Mouse (Mus musculus): ENCODE data around the gene Hist2h3c2.

DNA sequence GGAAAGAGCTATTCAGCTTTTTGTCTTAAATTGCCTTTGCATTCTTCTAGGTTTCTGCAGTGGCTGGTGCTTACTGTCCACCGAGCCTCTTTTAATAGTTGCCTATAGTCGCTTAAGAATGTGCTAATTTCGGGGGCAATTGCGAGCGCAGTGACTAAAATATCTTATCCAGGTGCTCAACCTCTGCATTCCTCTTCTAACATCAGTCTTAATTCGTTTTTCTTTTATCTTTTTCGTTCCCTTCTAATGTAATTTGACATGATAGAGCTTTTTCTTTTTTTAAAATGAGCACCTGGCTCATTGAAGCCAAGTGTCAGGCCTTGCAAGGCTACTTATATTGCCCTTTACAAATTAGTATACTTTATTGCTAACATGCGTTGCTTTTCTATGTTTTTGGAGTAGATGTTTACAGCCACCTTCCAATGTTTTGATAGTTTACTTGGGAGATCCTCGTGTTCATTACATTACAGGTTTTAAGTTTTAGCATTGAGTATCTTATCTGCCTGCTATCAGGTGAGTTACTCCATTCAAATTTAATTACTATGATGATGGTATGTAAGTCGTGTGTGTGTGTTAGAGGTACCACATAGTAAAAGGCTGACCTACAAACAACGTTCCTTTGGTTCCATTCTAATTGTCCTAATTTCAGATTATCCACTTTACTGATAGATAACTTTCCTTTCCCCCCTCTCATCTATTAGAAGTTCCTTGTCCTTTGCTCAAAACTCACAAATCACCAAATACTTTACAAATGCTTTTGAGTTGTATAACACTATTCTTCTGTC lies 8.6 kb upstream of the Hist2h3c2 start:
- TF ChIP-seq POLR2A (IDR thresholded peaks at IDR 0.05; ENCODE audit: control insufficient read depth, low read depth, low read length), result no peak
- TF ChIP-seq CTCF (IDR thresholded peaks at IDR 0.05; ENCODE audit: control insufficient read depth, insufficient read depth, insufficient replicate concordance, low read depth, low read length), result no peak
